Comparison of ENCODE assay signal across 12 mouse cellular contexts in genomic region chr8:87701583-87701982, GRCm38 (mm10).
DNase-seq lines count a peak whose midpoint lies in the region; ATAC-seq and TF ChIP-seq lines count a peak whose summit lies in the region.
"Had no signal": no experiment of that assay in that cellular context is flagged by ENCODE, and none has a peak within 500 bp of the region (broad histone marks: within the 10 kb centered on the region; RNA-seq: fewer than 3 reads in every experiment).

No protein-coding gene starts in this region.

- H3K4me2 ChIP-seq in hindbrain, embryonic 11.5 days (replicated peaks; ENCODE audit: low read depth, low read length), result no peak overlapping the region
- H3K4me2 ChIP-seq in hindbrain, embryonic 12.5 days (replicated peaks), result no peak overlapping the region
- no peak overlapping the region for H3K4me2 ChIP-seq in midbrain, embryonic 15.5 days
- no peak overlapping the region for H3K4me2 ChIP-seq in liver, postnatal 0 days (ENCODE audit: low read depth, low read length)
- H3K4me2 ChIP-seq: stomach, embryonic 15.5 days had no signal

- TF ChIP-seq CTCF in cerebellum, adult 2 months (IDR thresholded peaks at IDR 0.05; ENCODE audit: borderline replicate concordance, insufficient read depth, low read depth, low read length), result no peak
- no peak for TF ChIP-seq CTCF in liver, postnatal 0 days (IDR thresholded peaks at IDR 0.05; ENCODE audit: low read depth)

- H3K27ac ChIP-seq in cerebellum, adult 2 months (ENCODE audit: insufficient read depth, low read length), result peak overlapping the region; percentile 68
- peak overlapping the region; percentile 82; the same call in 1 of the 2 replicates for H3K27ac ChIP-seq in hindbrain, embryonic 10.5 days
- H3K27ac ChIP-seq in hindbrain, embryonic 11.5 days (ENCODE audit: low read depth, low read length), result no peak overlapping the region
- H3K27ac ChIP-seq in hindbrain, embryonic 12.5 days, result 0 out of 2 replicates have a peak overlapping the region, but pooled peaks have one; percentile 90
- peak overlapping the region; percentile 80 for H3K27ac ChIP-seq in midbrain, embryonic 15.5 days
- no peak overlapping the region for H3K27ac ChIP-seq in liver, postnatal 0 days (ENCODE audit: low read depth)

- no peak for TF ChIP-seq EP300 in liver, postnatal 0 days (IDR thresholded peaks at IDR 0.05; ENCODE audit: low read depth)

- WGBS in cerebellum, adult 2 months, result 46% methylated on average over 4 of the region's 4 CpGs
- WGBS in hindbrain, embryonic 10.5 days, result 78% methylated on average over 4 of the region's 4 CpGs
- WGBS in hindbrain, embryonic 11.5 days, result 75% methylated on average over 4 of the region's 4 CpGs
- whole genome bisulfite sequencing in hindbrain, embryonic 12.5 days, result 68% methylated on average over 4 of the region's 4 CpGs
- 57% methylated on average over 4 of the region's 4 CpGs for WGBS in midbrain, embryonic 15.5 days
- 61% methylated on average over 4 of the region's 4 CpGs for WGBS in liver, postnatal 0 days (ENCODE audit: insufficient replicate concordance)

- no peak for TF ChIP-seq POLR2A in cerebellum, adult 2 months (IDR thresholded peaks at IDR 0.05; ENCODE audit: borderline replicate concordance, insufficient read depth, low read length)

- H3K9ac ChIP-seq in hindbrain, embryonic 11.5 days (ENCODE audit: low read depth, low read length), result no peak overlapping the region
- H3K9ac ChIP-seq in hindbrain, embryonic 12.5 days, result no peak overlapping the region
- no peak overlapping the region for H3K9ac ChIP-seq in midbrain, embryonic 15.5 days
- H3K9ac ChIP-seq in liver, postnatal 0 days (replicated peaks), result no peak overlapping the region
- H3K9ac ChIP-seq: stomach, embryonic 15.5 days had no signal

- no peaks in the 10 kb centered on the region for H3K27me3 ChIP-seq in cerebellum, adult 2 months (ENCODE audit: control insufficient read depth, insufficient read depth, low read length)
- H3K27me3 ChIP-seq in hindbrain, embryonic 10.5 days (ENCODE audit: insufficient read depth, poor library complexity, severe bottlenecking), result no peaks in the 10 kb centered on the region
- no peaks in the 10 kb centered on the region for H3K27me3 ChIP-seq in hindbrain, embryonic 11.5 days (ENCODE audit: control insufficient read depth, insufficient read depth, low read length)
- no peaks in the 10 kb centered on the region for H3K27me3 ChIP-seq in hindbrain, embryonic 12.5 days
- no peaks in the 10 kb centered on the region for H3K27me3 ChIP-seq in midbrain, embryonic 15.5 days (replicated peaks)
- no peaks in the 10 kb centered on the region for H3K27me3 ChIP-seq in liver, postnatal 0 days (ENCODE audit: insufficient read depth, low read length)
- H3K27me3 ChIP-seq: stomach, embryonic 15.5 days had no signal

- DNase-seq in cerebellum, adult 2 months, result no peak
- no peak for DNase-seq in hindbrain, embryonic 10.5 days (ENCODE audit: low spot score)
- no peak for DNase-seq in hindbrain, embryonic 11.5 days (ENCODE audit: low spot score)
- no peak for DNase-seq in yolk sac, embryonic 10.5 days (ENCODE audit: low spot score)
- no peak for DNase-seq in liver, postnatal 0 days
- DNase-seq: adrenal gland, postnatal 25 days; kidney, adult 11 months; thymus, postnatal 25 days had no signal

- no peaks in the 10 kb centered on the region for H3K9me3 ChIP-seq in hindbrain, embryonic 10.5 days
- H3K9me3 ChIP-seq in hindbrain, embryonic 11.5 days (ENCODE audit: control insufficient read depth, low read length), result no peaks in the 10 kb centered on the region
- H3K9me3 ChIP-seq in hindbrain, embryonic 12.5 days (replicated peaks), result no peaks in the 10 kb centered on the region
- no peaks in the 10 kb centered on the region for H3K9me3 ChIP-seq in midbrain, embryonic 15.5 days
- no peaks in the 10 kb centered on the region for H3K9me3 ChIP-seq in liver, postnatal 0 days (ENCODE audit: low read length)
- H3K9me3 ChIP-seq: stomach, embryonic 15.5 days had no signal

- ATAC-seq in cerebellum, adult (ENCODE audit: insufficient number of reproducible peaks, low FRiP score, low TSS enrichment), result no peak
- no peak for ATAC-seq in hindbrain, embryonic 11.5 days (ENCODE audit: low FRiP score)
- ATAC-seq in hindbrain, embryonic 12.5 days (ENCODE audit: low FRiP score), result no peak
- no peak for ATAC-seq in midbrain, embryonic 15.5 days (replicated peaks)
- no peak for ATAC-seq in liver, postnatal 0 days

- H3K4me3 ChIP-seq in cerebellum, adult 2 months (replicated peaks; ENCODE audit: insufficient read depth, low read depth, low read length), result no peak overlapping the region
- H3K4me3 ChIP-seq in hindbrain, embryonic 10.5 days, result no peak overlapping the region
- H3K4me3 ChIP-seq in hindbrain, embryonic 11.5 days (ENCODE audit: low read depth, low read length), result no peak overlapping the region
- H3K4me3 ChIP-seq in hindbrain, embryonic 12.5 days, result no peak overlapping the region
- H3K4me3 ChIP-seq in midbrain, embryonic 15.5 days, result no peak overlapping the region
- H3K4me3 ChIP-seq in liver, postnatal 0 days (ENCODE audit: low read depth, low read length), result no peak overlapping the region
- H3K4me3 ChIP-seq: stomach, embryonic 15.5 days had no signal

- peaks cover 25% of the 10 kb centered on the region for H3K4me1 ChIP-seq in cerebellum, adult 2 months (ENCODE audit: control insufficient read depth, insufficient read depth, low read length)
- H3K4me1 ChIP-seq in hindbrain, embryonic 10.5 days (replicated peaks), result peaks cover 66% of the 10 kb centered on the region
- H3K4me1 ChIP-seq in hindbrain, embryonic 11.5 days (replicated peaks; ENCODE audit: control insufficient read depth, insufficient read depth, low read length), result peaks cover 12% of the 10 kb centered on the region
- H3K4me1 ChIP-seq in hindbrain, embryonic 12.5 days, result peaks cover 67% of the 10 kb centered on the region
- H3K4me1 ChIP-seq in midbrain, embryonic 15.5 days, result peaks cover 45% of the 10 kb centered on the region
- H3K4me1 ChIP-seq in liver, postnatal 0 days (ENCODE audit: insufficient read depth), result no peaks in the 10 kb centered on the region

- 0 out of 2 replicates have a peak, but pooled peaks cover 7% of the 10 kb centered on the region for H3K36me3 ChIP-seq in hindbrain, embryonic 10.5 days
- H3K36me3 ChIP-seq in hindbrain, embryonic 11.5 days (ENCODE audit: control insufficient read depth, insufficient read depth, low read length), result no peaks in the 10 kb centered on the region
- no peaks in the 10 kb centered on the region for H3K36me3 ChIP-seq in hindbrain, embryonic 12.5 days
- no peaks in the 10 kb centered on the region for H3K36me3 ChIP-seq in midbrain, embryonic 15.5 days (replicated peaks)
- no peaks in the 10 kb centered on the region for H3K36me3 ChIP-seq in liver, postnatal 0 days (replicated peaks; ENCODE audit: insufficient read depth, low read length)
- H3K36me3 ChIP-seq: stomach, embryonic 15.5 days had no signal

Comparison
In these comparisons a context has a peak if more than half of its experiments do, and no peak if none do; other contexts are left out.
1. H3K27ac ChIP-seq: peak in cerebellum, adult 2 months (single experiment), hindbrain, embryonic 10.5 days (single experiment), hindbrain, embryonic 12.5 days (single experiment) and midbrain, embryonic 15.5 days (single experiment); none in hindbrain, embryonic 11.5 days (single experiment) and liver, postnatal 0 days (single experiment).